Mouse (Mus musculus) lung, postnatal 4 days (tissue): ENCODE data around the gene Trim32.
A peak's percentile ranks its signal among the peaks of the same experiment; 100 is the strongest.

ENCODE experiments used
- DNase-seq, 2 experiments: peaks; one replicate each; pipeline ENCODE4 v3.0.0; 2021

Trim32 gene

DNA sequence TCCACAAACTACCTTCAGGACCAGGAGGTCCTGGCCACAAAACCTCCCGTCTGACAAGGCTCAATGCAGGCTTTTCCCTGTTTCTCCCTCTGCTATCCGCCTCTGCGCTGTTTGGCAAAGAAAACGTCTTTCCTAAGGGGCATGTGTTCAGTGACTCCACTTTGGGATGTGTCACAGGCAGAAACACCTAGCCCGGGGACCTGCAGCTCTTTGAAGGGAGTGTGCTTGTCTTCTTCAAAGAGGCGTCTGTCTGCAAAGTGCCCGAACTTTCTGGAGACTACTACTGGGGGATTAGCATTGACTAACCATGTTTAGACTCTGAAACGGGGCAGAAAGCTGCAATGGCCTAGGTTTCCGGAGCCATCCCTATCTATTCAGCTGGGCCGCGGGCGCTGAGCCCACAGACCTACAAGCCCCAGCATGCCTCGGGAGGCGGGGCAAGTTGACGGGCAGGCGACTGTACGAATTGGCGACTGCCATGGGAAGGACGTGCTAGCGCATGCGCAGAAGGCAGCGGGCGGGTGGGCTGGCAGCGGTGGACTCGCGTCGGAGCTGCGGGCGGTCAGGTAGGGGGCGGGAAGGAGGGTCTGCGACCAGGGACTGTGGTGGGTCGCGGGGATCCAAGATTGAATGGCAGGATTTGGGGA lies at the start of gene Trim32:
Trim32 (plus strand) TSS at position 483 of the 647 bp plus-strand sequence.
- DNase-seq: peak; percentile 98 to 99

GRCm38 (mm10) chr4:65565493-65565892 lies 39.3 kb upstream of the Trim32 start:
- no peak for DNase-seq

GRCm38 (mm10) chr4:65580254-65580653 lies 24.5 kb upstream of the Trim32 start:
- no peak for DNase-seq

DNA sequence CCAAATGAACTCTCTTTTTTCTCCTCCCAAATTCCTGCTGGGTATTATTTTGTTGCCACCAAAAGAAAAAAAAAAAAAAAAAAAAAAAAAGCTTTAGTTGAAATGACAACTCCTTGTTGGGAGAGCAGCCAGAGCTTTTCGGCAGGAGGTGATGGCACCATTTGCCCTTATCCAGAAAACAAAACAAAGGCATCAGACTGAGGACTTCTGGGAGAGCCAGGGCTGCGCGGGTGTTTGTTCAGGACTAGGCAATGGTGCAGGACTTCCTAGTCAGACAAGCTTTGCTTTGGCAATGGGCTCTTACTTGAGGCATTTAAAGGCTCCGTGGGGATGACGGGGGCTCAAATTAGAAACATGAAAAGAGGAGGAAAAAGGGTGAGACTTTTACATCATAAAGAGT lies 17.8 kb upstream of the Trim32 start:
- DNase-seq: no peak

DNA sequence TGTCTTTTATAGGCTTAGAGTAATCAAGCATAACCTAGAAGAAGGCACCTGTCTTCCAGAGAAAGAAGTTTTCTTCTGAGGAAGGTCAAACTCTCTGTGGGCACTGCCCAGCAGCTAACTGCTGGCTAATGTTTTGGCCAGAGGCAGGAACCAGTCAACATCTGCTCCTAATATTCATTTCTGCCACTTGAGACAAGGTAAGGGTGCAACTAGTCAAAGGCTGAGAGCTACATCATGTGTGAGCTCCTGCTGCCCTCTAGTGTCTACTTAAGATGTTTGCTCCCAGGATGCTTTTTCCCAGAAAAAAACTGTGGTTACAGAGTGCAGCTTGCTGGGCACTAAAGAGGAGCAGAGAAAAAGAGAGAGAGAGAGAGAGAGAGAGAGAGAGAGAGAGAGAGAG lies 15.0 kb upstream of the Trim32 start:
- peak in 1 of 2 experiments; percentile 27 for DNase-seq

DNA sequence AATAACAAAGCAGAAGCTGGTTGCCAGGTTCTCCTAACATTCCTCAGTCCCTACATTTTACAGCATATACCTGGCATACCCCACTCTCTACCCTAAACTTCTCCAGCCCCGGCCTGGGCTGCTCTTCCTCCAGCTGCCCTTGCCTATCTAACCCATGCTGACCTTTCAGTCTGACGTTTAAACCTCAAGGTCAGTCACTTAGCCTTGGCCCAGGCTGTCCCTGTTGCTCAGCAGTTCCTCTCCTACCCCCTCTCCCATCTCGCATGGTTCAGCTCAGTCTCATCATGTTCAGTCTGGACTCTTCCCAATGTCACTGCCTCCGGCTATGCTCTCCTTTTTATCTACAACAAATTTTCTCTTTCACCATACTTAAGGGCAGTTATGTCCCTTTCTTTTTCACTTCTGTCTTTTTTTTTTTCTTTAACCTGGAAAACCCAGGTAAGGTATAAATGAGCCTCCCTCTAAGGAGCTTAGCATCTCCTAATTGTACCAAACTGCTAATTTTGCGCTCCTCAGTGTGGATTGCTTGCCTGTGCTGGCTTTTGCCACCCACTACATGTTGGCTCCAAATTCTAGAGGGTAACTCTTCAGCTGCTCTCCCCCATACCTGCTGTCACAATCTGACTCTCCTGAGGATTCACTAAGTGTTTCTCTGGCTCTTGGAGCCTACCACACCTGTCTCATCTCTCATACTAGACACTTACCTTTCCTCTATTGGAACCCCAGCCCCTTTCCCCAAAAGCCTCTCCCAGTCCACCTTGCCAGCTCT lies 10.0 kb upstream of the Trim32 start:
- DNase-seq: no peak

DNA sequence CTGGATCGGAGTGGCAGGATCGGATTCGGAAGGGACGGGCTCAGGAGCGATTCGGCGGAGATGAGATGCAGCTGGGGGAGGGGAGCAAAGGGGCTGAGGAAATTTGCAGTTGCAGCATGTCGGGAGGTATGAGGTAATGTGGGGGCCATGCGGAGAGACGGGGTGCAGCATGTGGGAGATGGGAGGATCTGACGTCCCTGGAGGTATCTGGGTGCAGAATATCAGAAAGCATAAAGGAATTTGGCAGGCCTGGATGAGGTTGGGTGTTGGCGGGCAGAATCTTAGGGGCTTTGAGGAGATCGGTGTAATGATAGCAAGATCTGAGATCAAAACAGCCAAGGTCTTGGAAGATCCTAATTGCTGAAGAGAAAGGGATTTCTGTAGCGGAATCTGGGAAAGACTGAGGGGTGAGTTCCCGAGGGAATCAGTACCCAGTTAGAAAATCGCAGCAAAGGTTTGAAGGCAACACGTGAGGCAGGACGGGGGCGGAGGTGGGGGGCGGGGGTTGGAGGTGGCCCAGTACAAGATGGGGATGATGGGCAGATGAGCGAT lies 441 bp downstream of the Trim32 start:
- DNase-seq: no peak

- DNase-seq: no peak
Measured at GRCm38 (mm10) chr4:65607184-65607631, 2.4 kb downstream of the Trim32 start.

GRCm38 (mm10) chr4:65608112-65608511 lies 3.3 kb downstream of the Trim32 start:
- DNase-seq: no peak

GRCm38 (mm10) chr4:65610329-65610728 lies 5.5 kb downstream of the Trim32 start:
- no peak for DNase-seq

- no peak for DNase-seq
Measured at GRCm38 (mm10) chr4:65610896-65611295, 6.1 kb downstream of the Trim32 start.

- no peak for DNase-seq
Measured at GRCm38 (mm10) chr4:65613135-65613534, 8.3 kb downstream of the Trim32 start.

DNA sequence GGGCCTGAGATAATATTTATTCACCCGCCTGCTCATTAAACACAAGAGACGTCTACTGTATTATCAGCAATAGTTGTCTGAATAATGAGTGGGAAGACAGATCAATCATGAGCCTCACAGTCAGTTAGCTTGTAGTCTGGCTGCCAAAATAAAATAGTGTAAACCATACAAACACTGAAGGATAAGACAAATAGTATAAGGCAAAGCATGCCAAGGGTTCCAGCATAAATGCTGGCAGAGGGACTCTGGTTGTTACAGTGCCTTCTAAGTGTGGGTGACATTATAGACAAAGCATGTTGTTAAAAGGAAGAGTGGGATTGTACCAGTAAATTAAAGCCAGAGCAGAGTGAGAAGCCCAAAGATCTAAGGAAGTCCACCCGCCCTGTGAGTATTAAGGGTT lies 15.3 kb downstream of the Trim32 start:
- no peak for DNase-seq

- no peak for DNase-seq
Measured at GRCm38 (mm10) chr4:65638231-65638630, 33.4 kb downstream of the Trim32 start.

GRCm38 (mm10) chr4:65642611-65643010 lies 37.8 kb downstream of the Trim32 start:
- DNase-seq: no peak

DNA sequence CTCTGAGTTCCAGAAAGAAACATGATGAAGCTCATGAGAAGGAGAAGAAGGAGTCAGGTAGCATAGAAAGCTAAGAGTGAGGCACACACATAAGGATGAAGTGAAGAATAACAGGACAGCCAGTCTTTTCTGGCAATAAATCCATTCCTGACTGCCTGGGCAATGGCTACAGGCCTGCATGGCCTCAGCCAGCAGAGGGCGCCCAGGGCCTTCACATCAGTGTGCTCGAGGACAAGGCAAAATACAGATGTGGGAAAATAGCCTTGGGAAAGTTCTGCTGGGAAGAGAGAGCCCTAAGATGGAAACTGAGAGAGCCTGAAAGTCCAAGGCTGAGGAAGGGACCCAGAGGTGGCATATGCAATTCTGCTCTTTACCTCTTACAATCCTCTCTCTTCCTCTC lies 49.9 kb downstream of the Trim32 start:
- DNase-seq: peak; percentile 74 to 76

- no peak for DNase-seq
Measured at GRCm38 (mm10) chr4:65663176-65663575, 58.4 kb downstream of the Trim32 start.
